Mouse (Mus musculus): ENCODE measurements around the gene Gpr61. TPM values are rescaled to one million over a fixed set of nuclear protein-coding genes. Genes with fewer than 3 reads are reported as not detected.
A peak's percentile ranks its signal among the peaks of the same experiment; 100 is the strongest.

The Gpr61 gene
- polyA plus RNA-seq, 1 experiment from 2014 or later = 6.1 TPM

DNA sequence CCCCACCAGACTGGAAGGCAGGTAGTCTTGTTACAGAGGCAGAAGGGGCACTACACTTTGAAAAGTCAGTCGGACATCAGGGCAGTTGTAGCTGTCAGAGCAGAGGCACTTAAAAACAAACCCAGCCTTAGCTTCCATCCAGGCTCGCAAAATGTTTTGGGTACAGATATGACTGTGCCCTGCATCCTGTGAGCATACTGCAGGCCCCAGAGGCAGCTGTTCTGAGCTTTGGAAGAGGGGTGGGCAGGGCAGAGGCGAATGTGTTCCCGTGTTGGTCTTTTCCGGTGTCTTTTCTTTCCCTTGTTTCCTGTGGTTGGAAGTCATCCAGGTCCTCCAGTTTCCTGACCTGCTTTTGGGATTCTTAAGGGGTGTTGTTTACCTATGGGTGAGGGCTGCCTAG is 35.2 kb upstream of the Gpr61 start:
- Histone ChIP-seq H3K4me1 (replicated peaks) (peaks cover 55% of the 10 kb centered on the region), H3K36me3 (0 out of 2 replicates have a peak, but pooled peaks cover 3% of the 10 kb centered on the region), H3K4me3 (no peak overlapping the region), H3K9me3 (no peaks in the 10 kb centered on the region), H3K27ac (replicated peaks) (no peak overlapping the region), H3K4me2 (no peak overlapping the region), H3K27me3 (no peaks in the 10 kb centered on the region), H3K9ac (no peak overlapping the region)
- no peak for ATAC-seq (ENCODE audit: low FRiP score, low read depth)
- 70% methylated on average over 5 of the region's 5 CpGs for WGBS

DNA sequence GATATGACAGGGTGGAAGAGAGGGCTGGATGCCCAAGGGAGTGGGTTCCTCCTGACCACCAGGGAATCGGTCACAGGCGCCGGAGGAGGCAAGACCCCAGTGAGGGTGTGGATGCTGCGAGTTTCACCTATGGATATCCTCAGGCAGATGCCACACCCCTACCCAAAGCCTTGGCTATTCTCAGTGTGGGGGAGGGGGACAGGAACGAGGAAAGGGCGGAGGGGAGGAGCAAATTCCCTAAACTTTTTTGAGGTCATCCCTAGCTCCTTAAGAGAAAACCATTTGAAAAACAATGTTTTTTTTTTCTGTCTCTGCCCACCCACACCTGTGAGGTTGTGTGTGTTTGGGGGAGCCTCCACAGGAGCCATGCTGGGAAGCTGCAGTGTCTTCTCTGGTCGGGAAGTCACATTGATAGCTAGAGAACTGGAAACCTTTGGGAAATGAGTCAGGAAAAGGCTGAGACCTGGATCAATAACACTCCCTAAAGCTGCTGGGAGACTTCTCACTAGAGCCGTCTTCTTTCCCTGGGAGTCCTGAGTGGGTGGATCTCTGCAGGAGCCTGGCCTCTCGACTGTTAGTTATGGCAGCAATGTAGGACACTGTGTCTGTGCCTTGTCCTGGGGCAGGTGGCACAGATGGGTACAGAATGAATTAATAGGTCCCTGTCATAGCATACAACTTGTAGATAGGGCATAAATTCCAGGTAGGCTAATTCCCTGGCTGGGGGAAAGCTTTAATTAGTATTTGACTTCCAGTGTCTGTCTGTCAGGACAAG is 34.2 kb upstream of the Gpr61 start:
- Histone ChIP-seq H3K36me3 (0 out of 2 replicates have a peak, but pooled peaks cover 3% of the 10 kb centered on the region), H3K4me2 (0 out of 2 replicates have a peak overlapping the region, but pooled peaks have one; percentile 3), H3K27me3 (no peaks in the 10 kb centered on the region), H3K4me1 (replicated peaks) (peaks cover 53% of the 10 kb centered on the region), H3K9me3 (no peaks in the 10 kb centered on the region), H3K9ac (no peak overlapping the region), H3K27ac (replicated peaks) (no peak overlapping the region), H3K4me3 (no peak overlapping the region)
- 68% methylated on average over 9 of the region's 9 CpGs for WGBS
- ATAC-seq (ENCODE audit: low FRiP score, low read depth) = no peak

DNA sequence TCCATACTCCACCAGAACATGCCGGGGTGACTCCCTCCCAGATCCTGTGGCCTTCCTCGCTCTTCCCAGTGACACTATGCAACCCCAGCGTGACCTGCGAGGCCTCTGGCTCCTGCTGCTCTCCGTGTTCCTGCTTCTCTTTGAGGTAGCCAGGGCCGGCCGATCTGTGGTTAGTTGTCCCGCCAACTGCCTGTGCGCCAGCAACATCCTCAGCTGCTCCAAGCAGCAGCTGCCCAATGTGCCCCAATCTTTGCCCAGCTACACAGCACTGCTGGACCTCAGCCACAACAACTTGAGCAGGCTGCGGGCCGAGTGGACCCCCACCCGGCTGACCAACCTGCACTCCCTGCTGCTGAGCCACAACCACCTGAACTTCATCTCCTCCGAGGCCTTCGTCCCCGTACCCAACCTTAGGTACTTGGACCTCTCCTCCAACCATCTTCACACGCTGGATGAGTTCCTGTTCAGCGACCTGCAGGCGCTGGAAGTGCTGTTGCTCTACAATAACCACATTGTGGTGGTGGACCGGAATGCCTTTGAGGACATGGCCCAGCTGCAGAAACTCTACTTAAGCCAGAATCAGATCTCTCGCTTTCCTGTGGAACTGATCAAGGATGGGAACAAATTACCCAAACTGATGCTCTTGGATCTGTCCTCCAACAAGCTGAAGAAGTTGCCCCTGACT is 32.6 kb upstream of the Gpr61 start:
- peak overlapping the region; percentile 58 for H3K4me3 ChIP-seq
- H3K9ac ChIP-seq = peak overlapping the region; percentile 57; the same call in 1 of the 2 replicates
- no peaks in the 10 kb centered on the region for H3K27me3 ChIP-seq
- 0 out of 2 replicates have a peak, but pooled peaks cover 3% of the 10 kb centered on the region for H3K36me3 ChIP-seq
- peak; percentile 33; the same call in 1 of the 2 replicates for ATAC-seq (ENCODE audit: low FRiP score, low read depth)
- H3K4me2 ChIP-seq = peak overlapping the region; percentile 92
- H3K27ac ChIP-seq (replicated peaks) = no peak overlapping the region
- H3K4me1 ChIP-seq (replicated peaks) = peaks cover 53% of the 10 kb centered on the region
- 57% methylated on average over 20 of the region's 20 CpGs for WGBS
- H3K9me3 ChIP-seq = no peaks in the 10 kb centered on the region

DNA sequence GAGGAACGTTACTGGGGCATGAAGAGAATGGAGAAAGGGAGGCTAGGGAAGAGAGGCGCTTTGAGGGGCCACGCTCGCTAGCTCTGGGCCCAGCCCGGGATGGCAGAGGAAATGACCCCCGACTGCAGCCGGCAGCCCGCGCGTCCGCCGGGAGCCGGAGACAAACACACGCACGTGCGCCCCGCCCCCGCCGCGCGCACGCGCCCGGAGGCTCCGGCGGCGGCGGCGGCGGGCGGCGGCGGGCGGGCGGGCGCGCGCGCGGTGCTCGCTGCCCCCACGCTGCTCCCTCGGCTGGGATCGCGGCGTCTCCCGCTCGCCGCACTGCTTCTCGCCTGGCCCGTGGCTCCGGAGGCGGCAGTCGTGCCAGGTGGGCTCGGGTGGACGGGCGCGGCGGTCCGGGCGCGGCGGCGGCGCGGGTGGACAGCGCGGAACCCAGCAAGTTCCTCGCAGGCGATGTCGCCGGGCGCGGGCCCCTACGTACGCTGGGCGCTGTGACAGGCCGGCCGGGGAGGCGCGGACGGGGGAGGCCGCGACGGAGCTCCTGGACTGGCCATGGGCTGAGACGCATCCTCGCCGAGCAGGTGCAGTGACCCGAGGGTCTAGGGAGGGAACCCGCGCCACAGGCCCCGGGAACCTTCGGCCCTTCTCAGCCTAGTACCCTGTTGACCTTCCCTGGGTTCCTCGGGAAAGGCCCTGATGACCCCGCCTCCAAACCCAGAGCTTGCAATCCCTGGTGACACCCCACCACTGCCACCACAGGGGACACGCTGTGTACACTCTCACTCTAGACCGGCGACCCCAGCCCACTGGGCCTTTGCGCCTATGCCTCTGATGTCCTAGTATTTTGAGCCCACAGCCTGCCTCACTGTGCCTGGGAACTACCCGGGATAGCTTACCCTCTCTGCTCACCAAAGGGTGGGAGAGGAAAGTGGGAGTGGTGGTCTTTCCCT is 31.7 kb upstream of the Gpr61 start, which contains the start of gene Amigo1:
Gene Amigo1 (plus strand): TSS at position 238 of the 950 bp plus-strand sequence.
- 1% methylated on average over 97 of the region's 100 CpGs for WGBS
- Histone ChIP-seq H3K27ac (replicated peaks) (peak within 1 kb of the TSS; percentile 79), H3K4me2 (peak within 1 kb of the TSS; percentile 92), H3K4me3 (peak within 1 kb of the TSS; percentile 58), H3K9me3 (no peaks in the 10 kb centered on the region), H3K4me1 (replicated peaks) (peaks cover 50% of the 10 kb centered on the region), H3K27me3 (no peaks in the 10 kb centered on the region), H3K9ac (peak within 1 kb of the TSS; percentile 57), H3K36me3 (no peaks in the 10 kb centered on the region)
- ATAC-seq (ENCODE audit: low FRiP score, low read depth) = peak; percentile 77

DNA sequence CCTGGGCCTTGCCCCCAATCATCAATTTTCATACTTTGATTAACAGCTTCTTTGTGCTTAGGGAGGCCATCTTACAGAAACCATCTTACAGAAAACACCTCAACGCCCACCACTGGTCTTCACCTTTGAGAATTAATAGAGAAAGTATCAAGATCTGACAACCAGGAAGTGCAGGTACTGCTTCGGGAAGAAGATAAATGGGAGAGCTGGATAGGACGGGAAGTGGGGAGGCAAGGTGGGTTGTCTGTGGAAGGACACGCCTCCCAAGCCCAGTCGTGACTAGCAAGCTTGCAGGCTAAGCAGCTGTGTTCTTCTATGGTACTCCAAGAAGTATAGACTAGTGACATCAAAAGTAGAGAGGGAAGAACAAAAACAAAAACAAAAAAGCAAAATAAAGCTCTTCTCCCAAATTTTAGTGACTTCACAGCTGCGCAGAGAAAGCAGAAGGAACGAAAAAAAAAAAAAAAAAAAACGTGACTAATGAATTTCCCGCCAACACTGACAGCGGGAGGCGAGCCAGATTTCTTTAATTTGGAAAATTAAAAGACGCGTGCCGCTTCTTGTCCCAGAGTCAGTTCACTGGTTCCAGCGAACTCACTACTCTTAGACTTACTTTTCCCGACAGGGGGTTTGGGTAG is 30.9 kb upstream of the Gpr61 start:
- H3K27ac ChIP-seq (replicated peaks) = 0 out of 2 replicates have a peak overlapping the region, but pooled peaks have one; percentile 44
- WGBS = 2% methylated on average over 16 of the region's 16 CpGs
- no peaks in the 10 kb centered on the region for H3K36me3 ChIP-seq
- no peaks in the 10 kb centered on the region for H3K27me3 ChIP-seq
- H3K9me3 ChIP-seq = no peaks in the 10 kb centered on the region
- peak overlapping the region; percentile 92 for H3K4me2 ChIP-seq
- peak overlapping the region; percentile 58 for H3K4me3 ChIP-seq
- no peak for ATAC-seq (ENCODE audit: low FRiP score, low read depth)
- H3K9ac ChIP-seq = peak overlapping the region; percentile 57
- peaks cover 46% of the 10 kb centered on the region for H3K4me1 ChIP-seq (replicated peaks)

DNA sequence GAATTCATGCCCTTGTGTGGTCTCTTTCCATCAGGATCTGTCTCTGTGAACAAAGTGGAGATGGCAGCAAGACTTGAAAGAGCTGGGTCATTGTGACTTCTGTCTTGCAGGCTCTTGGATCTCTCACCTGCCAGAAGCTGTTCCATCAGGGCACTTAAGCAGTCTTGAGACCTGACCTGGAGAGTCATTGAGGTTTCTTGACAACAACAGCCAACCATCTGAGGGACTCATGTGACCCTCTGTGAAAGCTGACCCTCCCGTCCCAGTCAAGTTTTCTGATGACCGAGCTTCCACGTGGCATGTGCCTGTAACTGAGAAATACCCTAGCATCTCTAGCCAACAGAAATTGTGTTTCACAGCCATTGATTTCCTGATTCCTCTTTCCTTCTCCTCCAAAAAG is 30.1 kb upstream of the Gpr61 start:
- Histone ChIP-seq H3K4me1 (replicated peaks) (peaks cover 38% of the 10 kb centered on the region), H3K36me3 (no peaks in the 10 kb centered on the region), H3K4me3 (no peak overlapping the region), H3K27me3 (no peaks in the 10 kb centered on the region), H3K27ac (replicated peaks) (no peak overlapping the region), H3K9me3 (no peaks in the 10 kb centered on the region), H3K4me2 (no peak overlapping the region), H3K9ac (no peak overlapping the region)
- ATAC-seq (ENCODE audit: low FRiP score, low read depth) = no peak
- 85% methylated on average over 3 of the region's 3 CpGs for WGBS

DNA sequence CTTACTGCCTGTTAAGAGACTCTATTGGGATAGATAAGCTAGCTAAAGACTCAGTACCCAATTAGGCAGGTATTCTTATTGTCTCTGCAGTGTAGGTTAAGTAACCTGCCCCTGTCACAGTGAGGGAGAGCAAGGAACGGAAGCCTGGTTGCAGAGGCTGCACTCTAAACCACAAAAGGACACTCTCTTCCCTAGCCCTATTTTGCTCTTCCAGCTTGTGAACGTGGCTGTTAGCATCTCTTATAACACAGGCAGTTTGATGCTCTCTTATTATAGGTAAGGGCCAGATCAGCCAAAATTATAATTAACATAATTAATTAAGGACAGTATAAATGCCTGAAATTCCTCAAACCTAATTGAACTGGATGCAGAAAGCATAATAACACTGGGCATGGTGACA is 25.8 kb upstream of the Gpr61 start:
- no peak overlapping the region for H3K4me2 ChIP-seq
- no peak for ATAC-seq (ENCODE audit: low FRiP score, low read depth)
- no peak overlapping the region for H3K27ac ChIP-seq (replicated peaks)
- H3K4me1 ChIP-seq (replicated peaks) = peaks cover 5% of the 10 kb centered on the region
- H3K36me3 ChIP-seq = no peaks in the 10 kb centered on the region
- 41% methylated on average over 2 of the region's 2 CpGs for WGBS
- H3K4me3 ChIP-seq = no peak overlapping the region
- no peak overlapping the region for H3K9ac ChIP-seq
- no peaks in the 10 kb centered on the region for H3K27me3 ChIP-seq
- H3K9me3 ChIP-seq = no peaks in the 10 kb centered on the region

DNA sequence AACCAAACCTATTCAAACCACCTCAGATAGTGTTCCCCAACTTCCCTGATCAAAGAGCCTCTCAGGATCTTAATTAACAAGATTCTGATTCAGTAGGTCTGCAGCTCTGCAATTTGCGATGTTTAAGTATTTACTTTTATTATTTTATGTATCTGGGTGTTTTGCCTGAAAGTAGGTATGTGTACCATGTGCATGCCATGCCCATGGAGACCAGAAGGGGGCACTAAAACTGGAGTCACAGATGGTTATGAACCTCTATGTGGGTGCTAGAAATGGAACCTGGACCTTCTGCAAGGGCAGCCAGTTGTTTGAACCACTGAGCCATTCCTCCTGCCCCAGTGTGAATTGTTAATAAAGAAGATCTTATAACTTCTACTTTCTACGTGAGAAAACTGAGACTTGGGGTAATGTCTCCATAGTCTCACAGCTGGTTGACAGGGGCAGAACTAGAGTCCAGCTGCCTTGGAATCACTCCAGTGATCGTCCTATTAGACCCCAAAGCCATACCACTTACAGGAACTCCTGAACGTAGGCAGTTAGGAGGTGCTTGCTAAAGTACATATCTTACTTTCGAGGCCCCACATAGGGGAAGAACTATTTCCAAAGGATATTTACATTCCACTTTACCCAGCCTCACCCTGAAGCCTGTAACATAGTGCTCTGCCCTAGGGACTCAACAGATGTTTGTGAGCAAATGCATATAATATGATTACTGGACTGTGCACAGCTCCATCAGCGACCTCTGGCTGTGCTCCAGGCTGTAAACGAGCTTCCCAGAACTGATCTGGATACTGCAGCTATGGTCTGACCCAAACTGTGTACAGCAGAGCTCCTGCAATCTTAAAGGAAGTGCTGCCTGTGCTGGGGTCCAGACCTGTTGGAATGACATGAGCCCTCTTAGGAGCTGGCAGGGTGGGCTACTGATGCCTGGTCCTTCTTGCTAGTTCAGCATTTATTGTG is 24.4 kb upstream of the Gpr61 start:
- H3K27me3 ChIP-seq = no peaks in the 10 kb centered on the region
- H3K4me2 ChIP-seq = no peak overlapping the region
- no peak overlapping the region for H3K9ac ChIP-seq
- no peak overlapping the region for H3K4me3 ChIP-seq
- no peaks in the 10 kb centered on the region for H3K9me3 ChIP-seq
- WGBS = 78% methylated on average over 7 of the region's 7 CpGs
- ATAC-seq (ENCODE audit: low FRiP score, low read depth) = no peak
- H3K36me3 ChIP-seq = no peaks in the 10 kb centered on the region
- no peak overlapping the region for H3K27ac ChIP-seq (replicated peaks)
- peaks cover 16% of the 10 kb centered on the region for H3K4me1 ChIP-seq (replicated peaks)

DNA sequence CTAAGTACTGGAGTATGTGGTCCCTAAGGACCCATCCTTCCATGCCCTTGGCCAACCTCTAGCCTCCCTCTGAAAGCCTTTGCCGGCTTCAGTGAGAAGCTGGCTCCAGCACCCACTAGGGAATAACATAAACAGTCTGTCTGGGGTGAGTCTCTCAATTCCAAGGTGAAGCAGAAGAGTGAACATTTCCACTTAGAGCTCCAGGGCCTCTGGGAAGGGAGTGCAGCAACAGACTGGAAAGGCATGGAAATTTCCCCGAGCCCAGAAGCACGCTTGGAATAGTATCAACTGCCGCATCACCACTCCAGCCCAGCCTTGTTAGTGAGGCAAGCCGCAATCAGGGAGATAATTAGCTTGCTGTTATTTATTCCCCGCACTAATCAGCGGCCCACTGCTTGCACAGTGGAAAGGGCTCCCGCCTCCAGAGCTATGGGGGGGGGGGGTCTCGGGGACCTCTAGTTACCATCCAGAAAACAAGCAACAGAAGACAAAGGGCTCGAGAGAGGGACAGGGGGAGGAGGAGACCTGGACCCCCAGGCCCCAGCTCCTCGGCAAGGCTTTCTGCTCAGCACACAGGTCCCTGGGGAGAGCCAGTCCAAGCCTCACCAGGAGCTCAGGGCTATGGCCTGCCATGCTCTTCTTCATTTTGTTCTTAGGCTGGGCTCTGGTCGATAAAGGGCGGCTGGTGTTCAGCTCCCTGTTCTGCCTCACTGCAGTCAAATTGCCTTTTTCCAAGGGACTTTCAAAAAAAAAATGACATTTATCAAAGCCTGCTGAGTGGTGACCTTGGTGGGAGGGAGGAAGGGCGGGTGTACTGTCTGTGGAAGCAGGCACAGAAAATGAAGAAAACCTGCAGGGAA is 20.2 kb upstream of the Gpr61 start:
- no peak overlapping the region for H3K4me3 ChIP-seq
- WGBS = 13% methylated on average over 14 of the region's 14 CpGs

DNA sequence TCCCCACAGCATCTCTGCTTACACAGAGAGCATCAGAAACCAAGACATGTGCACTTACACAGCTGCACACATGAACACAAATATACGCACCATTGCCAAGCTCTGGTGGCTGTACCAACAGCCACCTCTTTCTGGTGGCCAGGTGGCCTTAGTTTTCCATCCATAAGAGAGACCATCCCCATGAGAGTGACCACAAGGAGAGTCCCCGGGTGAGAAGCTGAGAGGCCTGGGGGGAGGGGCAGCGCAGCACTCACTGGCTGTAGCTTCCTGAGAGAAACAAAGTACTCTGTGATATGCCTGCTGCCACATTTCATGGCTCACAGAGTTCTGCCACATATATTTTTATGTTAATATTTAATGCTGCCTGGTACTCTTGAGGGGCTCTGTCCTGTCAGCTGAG is 14.5 kb upstream of the Gpr61 start:
- Histone ChIP-seq H3K4me2 (no peak overlapping the region), H3K4me1 (replicated peaks) (peaks cover 36% of the 10 kb centered on the region), H3K27me3 (no peaks in the 10 kb centered on the region), H3K36me3 (no peaks in the 10 kb centered on the region), H3K9ac (no peak overlapping the region), H3K4me3 (no peak overlapping the region), H3K27ac (replicated peaks) (no peak overlapping the region), H3K9me3 (no peaks in the 10 kb centered on the region)
- no peak for ATAC-seq (ENCODE audit: low FRiP score, low read depth)
- 41% methylated on average over 3 of the region's 3 CpGs for WGBS

More for the DNA sequence above, 20.2 kb upstream of the Gpr61 start:
- H3K9me3 ChIP-seq = no peaks in the 10 kb centered on the region
- peak overlapping the region; percentile 45 for H3K4me2 ChIP-seq
- H3K27me3 ChIP-seq = no peaks in the 10 kb centered on the region
- 0 out of 2 replicates have a peak overlapping the region, but pooled peaks have one; percentile 18 for H3K9ac ChIP-seq
- no peaks in the 10 kb centered on the region for H3K36me3 ChIP-seq
- peak overlapping the region; percentile 83 for H3K27ac ChIP-seq (replicated peaks)
- peaks cover 20% of the 10 kb centered on the region for H3K4me1 ChIP-seq (replicated peaks)
- ATAC-seq (ENCODE audit: low FRiP score, low read depth) = peak; percentile 84
